Mouse (Mus musculus): ENCODE data around the gene Apba1.
A peak's percentile ranks its signal among the peaks of the same experiment; 100 is the strongest.

Gene Apba1

DNA sequence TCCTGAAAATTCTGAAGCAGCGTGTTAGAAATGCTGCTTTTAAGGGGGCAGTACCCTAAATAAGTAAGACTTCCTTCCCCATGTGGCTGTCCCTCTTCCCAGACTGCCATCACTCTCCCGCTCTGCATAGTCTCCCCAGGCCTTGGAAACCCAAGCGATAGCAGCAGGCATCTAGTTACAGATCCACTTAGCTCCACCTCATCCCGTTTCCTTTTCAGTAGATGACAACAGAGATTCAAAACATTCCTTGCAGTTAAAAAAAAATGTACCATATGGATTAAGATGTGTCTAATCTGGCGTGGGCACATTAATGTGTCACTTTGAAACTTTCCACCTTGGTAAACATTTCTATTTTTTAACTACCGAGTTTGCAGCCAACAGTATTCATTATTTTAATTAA lies 48.1 kb downstream of the Apba1 start:
- DNase-seq (ENCODE audit: low read depth, low spot score): no peak

DNA sequence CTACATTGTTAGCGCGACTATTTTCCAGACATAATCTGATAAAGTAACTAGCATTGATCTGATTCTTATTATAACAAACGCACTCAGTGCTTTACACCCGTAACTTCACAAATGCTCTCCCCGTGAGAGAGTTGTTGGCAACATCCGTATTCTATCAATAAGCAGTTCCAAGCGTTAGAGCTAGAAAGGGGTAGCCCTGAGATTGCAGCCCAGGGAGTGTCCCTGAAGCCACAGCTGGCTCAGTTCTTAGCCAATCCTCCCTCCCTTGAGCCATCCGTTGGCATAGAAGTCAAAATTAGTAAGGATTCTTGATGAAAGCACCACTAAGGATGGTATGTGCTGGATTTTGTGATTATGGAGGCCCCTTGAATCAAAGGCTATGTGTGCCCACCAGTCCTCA lies 48.7 kb downstream of the Apba1 start:
- DNase-seq (ENCODE audit: low read depth, low spot score): no peak

DNA sequence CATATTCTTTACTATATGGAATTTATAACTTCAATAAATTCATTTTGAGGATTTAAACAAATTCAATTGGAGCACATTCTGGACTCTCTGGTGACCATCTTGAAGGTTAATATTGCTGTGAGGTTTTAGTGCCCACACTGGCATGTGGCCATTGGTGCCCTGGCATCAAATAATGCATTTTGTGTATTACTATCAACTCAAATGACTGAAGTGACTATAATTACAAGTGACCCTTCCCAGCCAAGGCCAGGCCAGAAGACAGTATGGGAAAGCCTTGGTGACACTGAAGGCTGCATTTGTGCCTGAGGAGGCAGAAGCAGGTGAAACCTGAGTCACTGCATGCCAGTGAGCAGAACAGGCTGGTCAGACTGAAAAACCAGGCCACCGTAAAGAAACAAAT lies 50.5 kb downstream of the Apba1 start:
- DNase-seq (ENCODE audit: low read depth, low spot score): no peak

DNA sequence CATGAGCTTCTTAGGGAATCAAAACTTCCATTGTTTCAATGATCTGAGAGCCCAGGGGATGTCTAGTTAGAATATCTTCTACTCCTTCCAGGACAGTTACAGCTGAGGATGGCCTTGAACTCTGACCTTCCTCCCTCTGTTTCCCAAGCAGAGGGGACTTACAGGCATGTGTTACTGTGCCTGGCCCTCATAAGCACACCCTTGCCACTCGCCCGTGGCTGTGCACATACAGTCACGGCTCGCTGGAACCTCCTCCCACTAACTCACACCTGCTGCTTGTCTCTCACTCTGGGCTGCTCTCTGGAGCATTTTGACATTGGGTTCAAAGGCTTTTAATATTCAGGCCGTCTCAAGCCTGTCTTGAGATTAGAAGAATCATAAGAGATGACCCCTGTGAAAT lies 51.8 kb downstream of the Apba1 start:
- no peak for DNase-seq (ENCODE audit: low read depth, low spot score)

DNA sequence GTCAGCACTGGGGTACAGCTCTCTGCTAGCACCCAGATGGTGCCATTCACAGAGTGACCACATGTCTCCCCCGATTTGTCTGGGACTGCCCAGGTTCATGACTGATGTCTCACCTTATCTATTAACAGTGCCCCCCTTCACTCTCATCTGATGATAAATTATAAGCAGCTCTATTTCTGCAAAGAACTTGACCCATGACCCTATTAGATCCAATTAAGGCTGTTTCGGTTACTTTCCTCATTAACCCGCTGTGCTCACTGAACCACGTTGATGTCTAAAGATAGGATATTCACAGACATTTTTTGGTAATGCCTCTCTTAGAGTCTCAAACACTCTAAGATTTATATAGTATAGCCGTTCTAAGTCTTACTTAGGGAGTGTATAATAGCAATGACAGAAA lies 52.3 kb downstream of the Apba1 start:
- no peak for DNase-seq (ENCODE audit: low read depth, low spot score)

DNA sequence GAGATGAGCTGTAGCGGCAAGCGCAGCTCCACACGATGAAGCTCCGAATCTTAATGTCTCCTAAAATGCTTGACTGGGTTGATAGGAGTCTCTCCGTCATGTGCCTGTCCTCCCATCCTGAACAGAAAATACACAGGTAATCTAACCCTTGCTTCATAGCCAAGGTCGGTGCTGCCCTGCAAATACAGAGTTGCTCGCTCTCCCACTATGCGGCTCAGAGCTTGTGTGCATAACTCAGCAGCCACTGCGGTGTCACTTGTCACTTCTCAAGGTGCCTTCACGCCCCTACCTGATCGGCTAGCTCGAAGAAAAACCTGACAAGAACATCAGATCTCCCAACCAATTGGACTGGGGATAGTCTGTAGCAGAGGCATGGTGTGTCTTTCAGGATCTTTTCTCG lies 58.1 kb downstream of the Apba1 start:
- no peak for DNase-seq (ENCODE audit: low read depth, low spot score)

DNA sequence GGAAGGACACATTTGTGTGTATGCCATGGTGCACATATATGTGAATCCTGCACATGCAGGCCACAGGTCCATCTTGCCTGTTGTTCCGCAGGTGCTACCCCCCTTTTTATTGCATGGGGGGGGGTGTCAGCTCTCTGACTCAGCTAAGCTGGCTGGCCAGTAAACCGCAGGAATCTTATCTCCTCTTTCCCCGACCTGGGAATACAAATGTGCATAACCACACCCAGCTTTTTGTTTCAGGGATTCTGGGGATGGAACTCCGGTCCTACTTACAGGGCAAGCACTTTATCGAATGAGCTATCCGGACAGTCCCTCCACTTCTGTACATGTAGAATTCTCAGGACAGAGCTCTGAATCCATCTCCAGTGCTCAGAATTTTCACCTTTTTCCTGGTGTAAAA lies 58.5 kb downstream of the Apba1 start:
- DNase-seq (ENCODE audit: low read depth, low spot score): no peak

DNA sequence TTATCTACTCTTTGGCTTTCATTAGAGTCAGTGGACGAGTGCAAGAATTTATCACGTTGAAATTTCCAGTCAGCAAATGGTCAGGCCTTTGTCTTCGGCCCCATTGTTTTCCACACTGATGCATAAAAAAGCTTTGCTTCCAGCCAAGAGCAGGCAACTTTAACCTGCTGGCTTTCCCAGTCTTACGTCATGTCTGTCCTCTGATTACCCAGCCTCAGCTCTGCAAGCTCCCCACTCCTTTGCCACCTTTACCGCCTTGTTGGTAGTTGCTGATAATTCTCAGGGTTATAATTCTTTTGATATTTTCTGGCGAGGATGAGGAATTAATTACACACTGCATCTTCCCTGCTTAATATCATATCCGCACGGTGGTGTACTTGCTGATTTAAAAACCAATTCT lies 61.2 kb downstream of the Apba1 start:
- no peak for DNase-seq (ENCODE audit: low read depth, low spot score)

DNA sequence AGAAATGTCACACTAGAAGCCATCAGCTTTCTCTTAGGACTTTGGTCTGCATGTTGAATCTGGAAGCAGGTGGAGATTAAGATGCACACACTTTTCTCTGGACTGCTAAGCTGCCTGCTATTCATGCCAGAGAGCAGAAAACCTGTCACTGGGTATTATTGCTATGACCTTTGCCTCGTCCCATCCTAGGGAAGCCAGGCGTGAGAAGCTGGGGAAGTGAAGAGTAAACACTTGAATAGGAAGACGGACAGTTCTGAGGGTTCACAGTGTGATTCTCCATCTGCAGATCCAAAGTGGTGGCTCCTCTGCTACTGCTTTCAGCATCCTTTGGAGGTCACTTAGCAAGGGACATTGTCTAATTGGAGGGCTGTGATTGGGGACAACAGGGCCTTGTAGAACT lies 63.8 kb downstream of the Apba1 start:
- DNase-seq (ENCODE audit: low read depth, low spot score): no peak

DNA sequence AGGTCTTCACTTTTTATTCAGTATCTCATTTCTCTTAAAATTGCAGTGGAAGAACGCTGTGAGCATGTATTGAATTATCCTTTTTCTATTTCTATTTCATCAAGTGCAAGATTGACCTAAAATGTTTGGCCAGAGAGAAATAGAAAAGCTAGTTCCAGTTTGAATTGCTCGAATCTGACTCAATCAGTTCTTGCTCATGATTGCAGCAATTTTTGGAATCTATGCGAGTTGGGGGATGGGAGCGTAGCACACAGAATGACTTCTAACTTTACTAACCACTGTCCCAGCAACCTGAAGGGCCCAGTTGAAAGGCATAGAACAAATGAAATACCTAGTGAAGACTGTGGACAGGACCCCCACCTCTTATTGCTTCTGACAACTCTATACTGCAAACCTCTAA lies 64.8 kb downstream of the Apba1 start:
- DNase-seq (ENCODE audit: low read depth, low spot score): no peak

DNA sequence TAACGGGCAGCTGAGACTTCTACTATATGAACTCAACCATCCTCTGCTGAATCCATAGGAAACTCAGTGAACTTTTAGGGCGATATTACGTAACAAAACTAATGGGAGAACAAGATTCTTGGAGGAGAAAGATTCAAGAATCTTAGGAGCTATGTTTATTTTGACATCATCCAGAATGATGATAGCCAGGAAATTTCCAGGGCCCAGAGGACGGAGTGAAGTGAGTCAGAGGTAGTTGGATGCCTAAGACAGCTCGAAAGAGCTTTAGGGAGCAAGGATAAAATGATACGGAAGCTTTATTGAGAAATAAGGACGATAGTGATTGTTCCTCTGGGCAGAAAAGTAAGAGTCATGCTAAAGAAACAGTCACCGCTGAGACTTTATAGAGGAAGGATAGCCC lies 67.6 kb downstream of the Apba1 start:
- DNase-seq (ENCODE audit: low read depth, low spot score): no peak

DNA sequence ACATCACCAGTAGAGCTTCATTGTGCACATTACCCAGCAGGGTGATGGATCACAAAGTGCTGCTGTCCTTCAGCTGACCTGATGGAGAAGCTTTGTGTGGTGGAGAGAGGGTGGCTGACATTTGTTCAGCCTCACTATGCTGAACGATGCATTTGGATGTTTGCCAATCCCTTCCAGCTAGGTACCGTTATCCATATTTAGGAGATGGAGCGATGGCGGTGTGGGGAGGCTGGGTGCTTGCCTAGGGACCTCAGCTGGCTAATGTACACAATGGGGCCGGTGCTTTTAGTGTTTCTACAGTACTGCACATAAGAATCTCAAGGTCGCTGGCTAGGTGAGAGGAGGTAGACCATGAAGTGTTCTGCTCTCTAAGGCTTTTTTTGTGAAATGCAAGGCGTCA lies 72.1 kb downstream of the Apba1 start:
- DNase-seq (ENCODE audit: low read depth, low spot score): no peak

DNA sequence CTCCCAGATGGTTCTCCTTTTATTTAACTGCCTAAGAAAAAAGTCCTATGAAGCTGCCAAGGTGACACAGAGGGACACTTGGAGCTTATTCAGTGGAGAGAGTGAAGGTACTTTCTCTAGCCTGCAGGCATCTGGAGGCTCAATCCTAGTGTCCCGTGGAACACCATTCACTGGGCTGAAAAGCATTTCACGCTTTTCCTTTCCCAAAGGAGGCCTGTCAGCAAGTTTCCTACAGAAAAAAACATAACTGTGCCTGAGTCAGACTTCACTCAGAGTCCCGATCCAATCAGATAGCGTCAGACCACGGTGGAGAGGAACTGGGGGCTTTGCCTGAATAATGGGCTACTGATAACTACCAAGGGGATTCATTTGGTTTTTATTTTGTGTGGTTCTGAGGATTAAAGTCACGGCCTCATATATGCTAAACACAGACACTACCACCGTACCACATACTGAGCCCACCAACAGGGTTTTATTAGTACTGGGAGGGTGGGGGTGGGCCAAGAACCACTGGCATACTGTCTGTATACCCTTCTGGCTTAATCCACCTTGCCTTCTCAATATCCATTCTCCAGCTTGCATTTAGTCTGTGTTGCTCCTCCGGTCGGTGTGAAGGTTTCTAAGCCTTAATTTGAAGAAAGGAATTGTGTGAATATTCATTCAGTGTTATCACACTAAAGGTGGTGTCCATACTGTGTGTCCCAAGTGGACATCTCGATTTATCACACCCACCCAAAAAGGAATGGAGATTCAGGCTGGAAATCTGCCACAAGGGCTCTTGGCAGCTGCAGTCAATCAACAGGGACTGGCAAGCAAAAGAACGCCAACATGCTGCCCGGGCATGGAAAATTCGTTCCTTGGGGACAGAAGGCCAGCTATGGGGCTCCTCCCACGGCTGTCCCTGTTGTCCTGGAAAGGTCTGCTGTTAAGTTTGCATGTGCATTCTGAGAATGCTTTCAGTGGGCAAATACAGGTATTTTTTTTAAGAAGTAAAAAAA lies 75.3 kb downstream of the Apba1 start:
- DNase-seq (ENCODE audit: low read depth, low spot score): no peak

DNA sequence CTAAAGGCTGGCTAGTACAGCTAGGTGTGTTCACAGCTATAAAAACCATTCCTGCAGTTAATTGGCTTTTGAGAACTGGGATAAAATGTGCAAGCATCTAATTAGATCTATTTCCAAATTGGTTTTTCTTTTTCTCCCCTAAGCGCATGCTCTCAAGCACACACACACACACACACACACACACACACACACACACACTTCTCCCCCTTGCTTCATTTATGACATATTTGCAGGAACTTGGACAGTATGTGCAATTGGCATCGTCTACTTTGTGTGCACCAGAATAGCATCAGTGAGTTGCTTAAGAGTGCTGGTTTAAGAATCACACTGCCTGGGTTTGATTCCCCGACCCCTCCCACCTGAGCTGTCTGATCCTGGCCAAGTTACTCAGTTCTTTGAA lies 76.0 kb downstream of the Apba1 start:
- no peak for DNase-seq (ENCODE audit: low read depth, low spot score)

DNA sequence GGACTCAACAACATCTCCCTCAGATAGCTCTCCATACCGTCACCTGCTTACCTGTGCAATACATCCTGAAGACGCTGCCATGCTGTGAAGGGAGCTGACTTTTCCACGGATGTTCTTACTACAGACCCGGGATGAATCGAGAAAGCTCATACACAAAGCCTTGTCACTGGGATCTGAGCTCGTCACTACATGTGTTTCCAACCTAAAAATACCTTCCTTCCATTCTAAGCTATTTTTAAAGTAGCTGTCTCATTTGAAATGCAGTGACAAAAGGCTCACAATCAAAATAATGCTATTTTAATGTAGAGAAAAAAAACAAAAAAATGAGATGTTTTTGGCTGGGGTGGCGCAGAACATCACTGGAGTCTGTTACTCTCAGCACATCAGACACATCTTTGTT lies 97.1 kb downstream of the Apba1 start:
- no peak for DNase-seq (ENCODE audit: low read depth, low spot score)

DNA sequence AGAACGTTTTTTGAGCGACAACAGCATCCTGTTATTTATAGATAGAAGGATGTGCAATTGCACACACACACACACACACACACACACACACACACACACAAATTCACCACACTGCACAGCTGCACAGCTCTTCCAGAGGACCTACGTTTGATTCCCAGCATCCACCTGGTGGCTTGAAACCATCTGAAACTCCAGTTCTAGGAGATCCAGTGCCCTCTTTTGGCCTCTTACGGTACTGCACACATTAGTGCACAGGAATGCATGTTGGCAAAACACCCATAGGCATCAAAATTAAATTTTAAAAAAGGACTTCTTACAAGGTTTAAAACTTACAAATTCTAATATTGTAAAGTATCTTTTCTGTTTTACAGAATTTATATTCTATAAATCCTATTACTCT lies 99.4 kb downstream of the Apba1 start:
- peak; percentile 24 for DNase-seq (ENCODE audit: low read depth, low spot score)

DNA sequence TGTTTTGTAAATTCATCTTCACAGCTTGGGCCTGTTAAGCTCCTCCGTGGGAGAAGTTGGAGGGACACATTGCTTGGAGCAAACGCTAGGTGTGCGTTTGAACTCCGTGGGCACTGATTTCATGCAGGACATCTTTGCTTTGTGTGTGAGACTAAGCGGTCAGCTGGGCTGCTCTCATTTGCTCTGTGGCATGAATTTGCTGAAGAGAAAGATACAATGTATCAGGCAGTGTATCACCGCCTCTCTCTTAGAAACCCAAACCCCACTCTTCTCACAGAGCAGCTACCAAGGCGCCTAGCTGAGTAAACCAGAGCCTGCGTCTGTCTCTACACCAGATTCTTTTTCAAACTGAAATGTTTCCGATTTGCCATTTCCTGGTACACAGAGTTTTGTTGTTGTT lies 100.1 kb downstream of the Apba1 start:
- DNase-seq (ENCODE audit: low read depth, low spot score): no peak

DNA sequence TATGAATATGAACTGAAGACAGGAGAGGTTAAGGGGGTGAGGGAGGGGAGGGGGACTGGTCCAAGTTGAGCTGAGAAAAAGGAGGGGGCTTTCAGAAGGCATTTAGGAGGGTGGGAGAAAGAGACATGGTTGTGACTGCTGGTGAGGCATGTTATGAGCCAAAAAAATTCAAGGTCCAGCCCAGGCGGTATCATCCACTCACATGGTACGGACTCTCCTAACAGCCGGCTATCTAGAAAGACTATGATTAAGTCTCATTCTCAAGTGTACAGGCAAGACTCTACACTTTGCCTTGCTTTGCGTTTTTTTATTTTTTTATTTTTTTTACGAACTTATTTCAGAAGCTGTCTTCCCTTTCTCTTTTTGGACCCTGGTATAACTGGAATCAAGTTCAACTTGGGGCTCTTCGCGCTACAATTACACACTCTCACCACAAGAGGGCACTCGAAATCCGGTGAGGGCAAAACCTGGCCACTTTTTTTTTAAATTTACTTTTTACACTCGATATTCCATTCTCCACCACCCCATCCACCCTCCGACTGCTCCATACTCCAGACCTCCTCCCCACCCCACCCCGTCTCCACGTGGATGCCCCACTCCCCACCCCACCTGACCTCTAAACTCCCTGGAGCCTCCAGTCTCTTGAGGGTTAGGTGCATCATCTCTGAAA lies 101.6 kb downstream of the Apba1 start:
- no peak for DNase-seq (ENCODE audit: low read depth, low spot score)

DNA sequence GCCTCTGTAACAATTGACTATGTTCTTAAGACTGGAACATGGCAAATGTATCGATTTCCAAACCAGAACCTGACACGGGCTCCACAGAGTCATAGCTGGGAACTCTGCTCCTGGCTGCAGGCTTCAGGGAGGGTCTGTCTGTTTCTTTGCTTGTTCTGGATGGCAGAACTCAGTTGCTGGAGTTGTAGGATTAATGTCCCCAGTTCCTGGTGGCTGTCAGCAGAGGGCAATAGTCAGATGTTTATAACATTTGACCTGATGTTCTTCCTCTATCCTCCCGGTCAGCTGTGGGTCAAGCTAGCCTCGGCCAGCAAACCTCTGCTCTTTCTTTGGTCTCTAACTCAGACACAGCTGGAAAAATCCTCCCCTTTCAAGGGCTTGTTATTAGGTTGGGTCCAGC lies 104.0 kb downstream of the Apba1 start:
- no peak for DNase-seq (ENCODE audit: low read depth, low spot score)

DNA sequence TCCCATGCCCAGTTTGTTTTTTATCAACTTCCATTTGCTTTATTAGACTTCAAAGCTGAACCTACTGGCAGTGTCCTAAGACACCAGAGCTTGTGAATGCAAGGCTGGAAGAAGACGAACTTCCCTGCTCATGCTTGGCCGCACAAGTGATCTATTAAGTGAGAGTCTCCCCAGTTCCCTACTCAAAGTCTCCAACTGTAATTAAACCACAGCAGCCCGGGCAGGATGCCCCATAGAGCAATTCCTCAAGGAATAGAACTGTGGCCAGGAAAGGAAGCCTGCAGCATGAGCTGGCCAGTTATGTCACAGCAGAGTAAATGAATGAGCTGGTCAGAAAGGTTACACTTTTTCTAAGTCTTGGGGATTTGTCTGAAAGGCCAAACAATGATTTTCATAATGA lies 105.3 kb downstream of the Apba1 start:
- no peak for DNase-seq (ENCODE audit: low read depth, low spot score)

DNA sequence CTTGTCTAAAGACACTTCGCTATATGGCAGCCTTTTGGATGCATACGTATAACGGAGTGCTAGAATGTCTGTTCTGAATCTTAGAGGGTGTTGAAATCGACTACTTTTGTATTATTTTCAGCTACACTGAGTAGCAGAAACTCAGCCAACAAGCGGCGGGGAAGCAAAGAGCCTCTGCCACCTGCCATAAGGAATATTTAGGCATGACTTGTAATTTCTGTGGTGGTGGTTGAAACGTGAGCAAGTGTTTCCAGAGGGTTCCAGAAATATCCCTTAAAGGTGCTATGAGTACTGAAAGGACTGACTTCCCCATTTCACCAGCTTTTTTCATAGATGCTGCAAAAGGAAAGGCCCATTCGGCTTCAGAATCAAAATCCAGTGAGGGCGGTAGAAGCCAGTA lies 107.4 kb downstream of the Apba1 start:
- DNase-seq (ENCODE audit: low read depth, low spot score): no peak

DNA sequence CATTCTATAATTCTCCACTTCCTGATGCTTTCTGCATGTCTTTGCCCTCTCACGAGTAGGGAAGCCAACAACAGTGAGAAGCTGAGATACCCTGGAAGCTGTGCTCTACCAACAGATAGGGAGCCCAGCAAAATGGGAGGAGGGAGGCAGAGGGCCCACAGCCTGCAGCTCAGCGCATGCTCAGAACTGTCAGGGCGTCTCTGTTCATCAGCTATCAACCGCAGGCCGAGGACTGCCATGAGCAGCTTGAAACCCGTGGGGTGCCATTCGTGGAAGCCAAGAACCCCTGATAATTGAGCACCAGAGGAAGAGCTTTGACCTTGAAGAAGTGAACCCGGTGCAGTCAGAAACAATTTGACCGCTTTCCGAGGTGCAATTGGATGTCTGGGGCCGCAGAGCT lies 108.4 kb downstream of the Apba1 start:
- DNase-seq (ENCODE audit: low read depth, low spot score): no peak

DNA sequence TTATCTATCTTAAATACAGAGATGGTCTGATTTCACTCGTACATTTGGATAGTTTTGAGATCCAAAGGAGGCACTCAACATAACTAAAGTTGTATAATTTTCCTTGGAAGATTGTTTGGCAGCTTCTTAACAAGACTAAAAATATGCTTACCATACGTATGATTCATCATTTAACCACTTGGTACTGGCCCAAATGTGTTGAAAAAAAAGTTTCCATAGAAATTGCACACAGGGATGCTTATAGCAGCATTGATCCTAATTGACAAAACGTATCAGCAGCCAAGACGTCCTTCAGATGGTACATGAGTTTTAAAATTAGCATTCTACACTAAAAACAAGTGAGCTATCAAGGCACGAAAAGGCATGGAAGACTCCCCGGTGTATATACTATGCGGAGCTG lies 108.9 kb downstream of the Apba1 start:
- DNase-seq (ENCODE audit: low read depth, low spot score): no peak

All from WW6 (cell line).